Mouse (Mus musculus) ES-E14 (cell line): ENCODE measurements around the gene Ift22.

ENCODE experiments used
- CHD2 ChIP-seq: IDR thresholded peaks from 2 replicates; pipeline ENCODE4 v1.6.1; 2014; ENCODE audit warnings: mild to moderate bottlenecking, low read depth, low read length, inconsistent platforms
- HCFC1 ChIP-seq: IDR thresholded peaks from 2 replicates; pipeline ENCODE4 v1.6.1; 2012; ENCODE audit warnings: low read length, inconsistent platforms, borderline replicate concordance; ENCODE audit not compliant: insufficient read depth
- ZNF384 ChIP-seq: IDR thresholded peaks from 2 replicates; pipeline ENCODE4 v1.6.1; 2012; ENCODE audit warnings: low read depth, low read length, inconsistent platforms

- TF ChIP-seq ZNF384 (no peak), HCFC1 (no peak), CHD2 (no peak)
Measured at GRCm38 (mm10) chr5:136962966-136963540, 55.1 kb downstream of the Ift22 start.
